Mouse (Mus musculus): ENCODE data around the gene Snai1. TPM values are rescaled to one million over a fixed set of nuclear protein-coding genes. Genes with fewer than 3 reads are reported as not detected.

The Snai1 gene
- polyA plus RNA-seq, 1 experiment from 2014 or later, result 17.6 TPM

GRCm38 (mm10) chr2:167529935-167530513 lies 8.0 kb upstream of the Snai1 start:
- no peak overlapping the region for H3K4me3 ChIP-seq
- no peaks in the 10 kb centered on the region for H3K9me3 ChIP-seq
- H3K4me2 ChIP-seq, result no peak overlapping the region
- WGBS, result 58% methylated on average over 5 of the region's 5 CpGs
- no peaks in the 10 kb centered on the region for H3K36me3 ChIP-seq
- H3K27ac ChIP-seq (replicated peaks), result no peak overlapping the region
- peaks cover 20% of the 10 kb centered on the region for H3K27me3 ChIP-seq (replicated peaks)
- no peak for ATAC-seq (ENCODE audit: extremely low read depth, insufficient number of reproducible peaks, low FRiP score, low TSS enrichment)
- no peak overlapping the region for H3K9ac ChIP-seq
- 0 out of 2 replicates have a peak, but pooled peaks cover 5% of the 10 kb centered on the region for H3K4me1 ChIP-seq

- no peaks in the 10 kb centered on the region for H3K36me3 ChIP-seq
- H3K4me3 ChIP-seq, result no peak overlapping the region
- H3K4me2 ChIP-seq, result no peak overlapping the region
- H3K9me3 ChIP-seq, result no peaks in the 10 kb centered on the region
- WGBS, result 63% methylated on average over 4 of the region's 4 CpGs
- peaks cover 22% of the 10 kb centered on the region for H3K27me3 ChIP-seq (replicated peaks)
- no peak overlapping the region for H3K9ac ChIP-seq
- no peak for ATAC-seq (ENCODE audit: extremely low read depth, insufficient number of reproducible peaks, low FRiP score, low TSS enrichment)
- 0 out of 2 replicates have a peak, but pooled peaks cover 5% of the 10 kb centered on the region for H3K4me1 ChIP-seq
- H3K27ac ChIP-seq (replicated peaks), result no peak overlapping the region
These were observed 7.5 kb upstream of the Snai1 start for GRCm38 (mm10) chr2:167530536-167530935.

- no peak overlapping the region for H3K27ac ChIP-seq (replicated peaks)
- WGBS, result 15% methylated on average over 13 of the region's 13 CpGs
- no peaks in the 10 kb centered on the region for H3K36me3 ChIP-seq
- ATAC-seq (ENCODE audit: extremely low read depth, insufficient number of reproducible peaks, low FRiP score, low TSS enrichment), result no peak
- H3K27me3 ChIP-seq (replicated peaks), result peaks cover 36% of the 10 kb centered on the region
- H3K4me1 ChIP-seq, result peaks cover 7% of the 10 kb centered on the region
- no peaks in the 10 kb centered on the region for H3K9me3 ChIP-seq
- no peak overlapping the region for H3K4me2 ChIP-seq
- H3K9ac ChIP-seq, result no peak overlapping the region
- no peak overlapping the region for H3K4me3 ChIP-seq
These were observed 5.9 kb upstream of the Snai1 start for GRCm38 (mm10) chr2:167532131-167532530.

- ATAC-seq (ENCODE audit: extremely low read depth, insufficient number of reproducible peaks, low FRiP score, low TSS enrichment), result no peak
- peaks cover 45% of the 10 kb centered on the region for H3K27me3 ChIP-seq (replicated peaks)
- no peak overlapping the region for H3K4me3 ChIP-seq
- no peak overlapping the region for H3K4me2 ChIP-seq
- no peak overlapping the region for H3K27ac ChIP-seq (replicated peaks)
- H3K9me3 ChIP-seq, result no peaks in the 10 kb centered on the region
- peaks cover 19% of the 10 kb centered on the region for H3K4me1 ChIP-seq
- no peaks in the 10 kb centered on the region for H3K36me3 ChIP-seq
- H3K9ac ChIP-seq, result no peak overlapping the region
These were observed 4.1 kb upstream of the Snai1 start for GRCm38 (mm10) chr2:167533880-167534279.

GRCm38 (mm10) chr2:167536320-167536945 lies 1.6 kb upstream of the Snai1 start:
- Histone ChIP-seq H3K9me3 (no peaks in the 10 kb centered on the region), H3K27me3 (replicated peaks) (peaks cover 51% of the 10 kb centered on the region), H3K4me2 (no peak overlapping the region), H3K4me3 (no peak overlapping the region), H3K36me3 (0 out of 2 replicates have a peak, but pooled peaks cover under 1% of the 10 kb centered on the region), H3K4me1 (peaks cover 43% of the 10 kb centered on the region), H3K9ac (no peak overlapping the region), H3K27ac (replicated peaks) (no peak overlapping the region)
- no peak for ATAC-seq (ENCODE audit: extremely low read depth, insufficient number of reproducible peaks, low FRiP score, low TSS enrichment)
- WGBS, result 33% methylated on average over 10 of the region's 10 CpGs

GRCm38 (mm10) chr2:167538671-167539306 lies 794 bp downstream of the Snai1 start:
- peaks cover 41% of the 10 kb centered on the region for H3K27me3 ChIP-seq (replicated peaks)
- H3K4me1 ChIP-seq, result peaks cover 61% of the 10 kb centered on the region
- peak overlapping the region; percentile 87 for H3K9ac ChIP-seq
- H3K36me3 ChIP-seq, result peaks cover 12% of the 10 kb centered on the region
- no peak for ATAC-seq (ENCODE audit: extremely low read depth, insufficient number of reproducible peaks, low FRiP score, low TSS enrichment)
- peak overlapping the region; percentile 50 for H3K27ac ChIP-seq (replicated peaks)
- WGBS, result 36% methylated on average over 34 of the region's 34 CpGs
- H3K4me3 ChIP-seq, result peak overlapping the region; percentile 66
- no peaks in the 10 kb centered on the region for H3K9me3 ChIP-seq
- H3K4me2 ChIP-seq, result peak overlapping the region; percentile 91

- Histone ChIP-seq H3K4me2 (peak overlapping the region; percentile 91), H3K4me3 (peak overlapping the region; percentile 66), H3K4me1 (peaks cover 71% of the 10 kb centered on the region), H3K27ac (replicated peaks) (peak overlapping the region; percentile 93), H3K36me3 (peaks cover 12% of the 10 kb centered on the region), H3K9ac (peak overlapping the region; percentile 87), H3K27me3 (replicated peaks) (peaks cover 36% of the 10 kb centered on the region), H3K9me3 (no peaks in the 10 kb centered on the region)
- ATAC-seq (ENCODE audit: extremely low read depth, insufficient number of reproducible peaks, low FRiP score, low TSS enrichment), result no peak
- 31% methylated on average over 14 of the region's 14 CpGs for WGBS
These were observed 1.8 kb downstream of the Snai1 start for GRCm38 (mm10) chr2:167539536-167540476.

GRCm38 (mm10) chr2:167540477-167541110 lies 2.6 kb downstream of the Snai1 start:
- ATAC-seq (ENCODE audit: extremely low read depth, insufficient number of reproducible peaks, low FRiP score, low TSS enrichment), result no peak
- no peaks in the 10 kb centered on the region for H3K9me3 ChIP-seq
- WGBS, result 31% methylated on average over 12 of the region's 12 CpGs
- H3K36me3 ChIP-seq, result peaks cover 12% of the 10 kb centered on the region
- H3K27me3 ChIP-seq (replicated peaks), result peaks cover 31% of the 10 kb centered on the region
- H3K4me1 ChIP-seq, result peaks cover 71% of the 10 kb centered on the region
- H3K4me2 ChIP-seq, result peak overlapping the region; percentile 91
- H3K4me3 ChIP-seq, result peak overlapping the region; percentile 66
- H3K9ac ChIP-seq, result peak overlapping the region; percentile 87
- peak overlapping the region; percentile 93 for H3K27ac ChIP-seq (replicated peaks)

GRCm38 (mm10) chr2:167541324-167541723 lies 3.3 kb downstream of the Snai1 start:
- peak overlapping the region; percentile 87 for H3K9ac ChIP-seq
- no peak for ATAC-seq (ENCODE audit: extremely low read depth, insufficient number of reproducible peaks, low FRiP score, low TSS enrichment)
- WGBS, result 32% methylated on average over 6 of the region's 6 CpGs
- no peaks in the 10 kb centered on the region for H3K9me3 ChIP-seq
- H3K4me3 ChIP-seq, result peak overlapping the region; percentile 66
- H3K4me1 ChIP-seq, result peaks cover 71% of the 10 kb centered on the region
- H3K4me2 ChIP-seq, result peak overlapping the region; percentile 91
- peaks cover 12% of the 10 kb centered on the region for H3K36me3 ChIP-seq
- H3K27ac ChIP-seq (replicated peaks), result peak overlapping the region; percentile 93
- peaks cover 26% of the 10 kb centered on the region for H3K27me3 ChIP-seq (replicated peaks)

GRCm38 (mm10) chr2:167541761-167542160 lies 3.8 kb downstream of the Snai1 start:
- Histone ChIP-seq H3K27me3 (replicated peaks) (peaks cover 21% of the 10 kb centered on the region), H3K4me1 (peaks cover 71% of the 10 kb centered on the region), H3K27ac (replicated peaks) (peak overlapping the region; percentile 93), H3K9me3 (no peaks in the 10 kb centered on the region), H3K4me2 (peak overlapping the region; percentile 91), H3K36me3 (peaks cover 12% of the 10 kb centered on the region), H3K9ac (peak overlapping the region; percentile 87), H3K4me3 (peak overlapping the region; percentile 66)
- no peak for ATAC-seq (ENCODE audit: extremely low read depth, insufficient number of reproducible peaks, low FRiP score, low TSS enrichment)
- WGBS, result 83% methylated on average over 12 of the region's 12 CpGs

Measured in heart, embryonic 13.5 days (tissue).